Mouse (Mus musculus): ENCODE results near the gene Cdh24. TPM values are rescaled to one million over a fixed set of nuclear protein-coding genes. Genes with fewer than 3 reads are reported as not detected.

Gene Cdh24
- polyA plus RNA-seq, 1 experiment from 2014 or later: 7.0 TPM

- TF ChIP-seq CTCF (IDR thresholded peaks at IDR 0.05): no peak
- no peak for ATAC-seq
- in situ Hi-C loops (cut with MboI; ENCODE audit: low pct_unique_long_range_greater_than_20kb): no loop called here
- no peaks in the 10 kb centered on the region for H3K27me3 ChIP-seq
- POLR2A ChIA-PET: interaction anchor here (0.7 kb wide), 1 partner anchor 9 kb away, joined by 3 read pairs; no protein-coding TSS in a partner anchor
- no peak for DNase-seq (ENCODE audit: low read depth, low spot score)
- CTCF ChIA-PET: interaction anchor here (0.7 to 2.6 kb wide), 6 partner anchors 11 to 25 kb away, joined by 3 to 13 read pairs (median 3); no protein-coding TSS in a partner anchor
Observed at GRCm38 (mm10) chr14:54594631-54595414, 46.3 kb downstream of the Cdh24 start.

- ATAC-seq (no peak), DNase-seq (ENCODE audit: low read depth, low spot score) (no peak)
- no peaks in the 10 kb centered on the region for H3K27me3 ChIP-seq
- in situ Hi-C loops (cut with MboI; ENCODE audit: low pct_unique_long_range_greater_than_20kb): no loop called here
- no peak for TF ChIP-seq CTCF (IDR thresholded peaks at IDR 0.05)
- CTCF ChIA-PET: interaction anchor here (1.0 to 1.8 kb wide), 3 partner anchors 14 to 24 kb away, joined by 3 to 5 read pairs (median 3); no protein-coding TSS in a partner anchor
- POLR2A ChIA-PET: interaction anchor here (0.7 kb wide), 1 partner anchor 20 kb away, joined by 4 read pairs; no protein-coding TSS in a partner anchor
Observed at GRCm38 (mm10) chr14:54594055-54594454, 47.1 kb downstream of the Cdh24 start.

- CTCF ChIA-PET: interaction anchor here (1.2 to 1.5 kb wide), 2 partner anchors 9 to 13 kb away, joined by 3 read pairs; partner anchors contain the start of gene 4931414P19Rik
- ATAC-seq: no peak
- DNase-seq (ENCODE audit: low read depth, low spot score): no peak
- no peak for TF ChIP-seq CTCF (IDR thresholded peaks at IDR 0.05)
- POLR2A ChIA-PET: interaction anchor here (0.6 kb wide), 1 partner anchor 382 kb away, joined by 3 read pairs; no protein-coding TSS in a partner anchor
- H3K27me3 ChIP-seq: no peaks in the 10 kb centered on the region
- in situ Hi-C loops (cut with MboI; ENCODE audit: low pct_unique_long_range_greater_than_20kb): no loop called here
Observed at GRCm38 (mm10) chr14:54592319-54592934, 48.7 kb downstream of the Cdh24 start.

GRCm38 (mm10) chr14:54591056-54591455 lies 50.1 kb downstream of the Cdh24 start:
- in situ Hi-C loops (cut with MboI; ENCODE audit: low pct_unique_long_range_greater_than_20kb): no loop called here
- no peaks in the 10 kb centered on the region for H3K27me3 ChIP-seq
- ChIA-PET CTCF (no interaction called here), POLR2A (interaction anchor here (1.5 kb wide), 1 partner anchor 26 kb away, joined by 3 read pairs; no protein-coding TSS in a partner anchor)
- DNase-seq (ENCODE audit: low read depth, low spot score) (no peak), ATAC-seq (no peak)
- no peak for TF ChIP-seq CTCF (IDR thresholded peaks at IDR 0.05)

- DNase-seq (ENCODE audit: low read depth, low spot score): no peak
- ChIA-PET POLR2A (interaction anchor here (0.7 kb wide), 1 partner anchor 10 kb away, joined by 3 read pairs; no protein-coding TSS in a partner anchor), CTCF (interaction anchor here (0.6 to 4.5 kb wide), 15 partner anchors 9 to 69 kb away, joined by 3 to 23 read pairs (median 3); no protein-coding TSS in a partner anchor)
- in situ Hi-C loops (cut with MboI; ENCODE audit: low pct_unique_long_range_greater_than_20kb): loop anchor here (5.0 kb wide), 1 partner anchor 53 kb away; no protein-coding TSS in a partner anchor
- H3K27me3 ChIP-seq: no peaks in the 10 kb centered on the region
- ATAC-seq: no peak
- no peak for TF ChIP-seq CTCF (IDR thresholded peaks at IDR 0.05)
Observed at GRCm38 (mm10) chr14:54583681-54584338, 57.4 kb downstream of the Cdh24 start.

- DNase-seq (ENCODE audit: low read depth, low spot score) (no peak), ATAC-seq (no peak)
- ChIA-PET POLR2A (no interaction called here), CTCF (interaction anchor here (1.4 to 4.5 kb wide), 5 partner anchors 10 to 62 kb away, joined by 3 to 23 read pairs (median 10); no protein-coding TSS in a partner anchor)
- in situ Hi-C loops (cut with MboI; ENCODE audit: low pct_unique_long_range_greater_than_20kb): loop anchor here (5.0 kb wide), 1 partner anchor 55 kb away; no protein-coding TSS in a partner anchor
- TF ChIP-seq CTCF (IDR thresholded peaks at IDR 0.05): no peak
- no peaks in the 10 kb centered on the region for H3K27me3 ChIP-seq
Observed at GRCm38 (mm10) chr14:54582536-54582935, 58.6 kb downstream of the Cdh24 start.

Other genes with a start within 250 kb of the Cdh24 start
- 8.2 TPM for gene Slc7a7, start 223.6 kb downstream of the Cdh24 start, polyA plus RNA-seq (2021)
- gene Mrpl52, start 214.5 kb downstream of the Cdh24 start, polyA plus RNA-seq (2021): 222 TPM
- gene Mmp14, start 209.8 kb downstream of the Cdh24 start, polyA plus RNA-seq (2021): 35.9 TPM
- gene Lrp10, start 177.2 kb downstream of the Cdh24 start, polyA plus RNA-seq (2021): 185 TPM
- gene Rem2, start 165.3 kb downstream of the Cdh24 start, polyA plus RNA-seq (2021): 0.27 TPM
- 57.4 TPM for gene Prmt5, start 123.8 kb downstream of the Cdh24 start, polyA plus RNA-seq (2021)
- gene Haus4, start 86.7 kb downstream of the Cdh24 start, polyA plus RNA-seq (2021): 23.3 TPM
- 91.9 TPM for gene Ajuba, start 63.8 kb downstream of the Cdh24 start, polyA plus RNA-seq (2021)
- gene 4931414P19Rik, start 35.4 kb downstream of the Cdh24 start, polyA plus RNA-seq (2021): 12.2 TPM
- 335 TPM for gene Psmb5, start 23.3 kb downstream of the Cdh24 start, polyA plus RNA-seq (2021)
- gene Psmb11, start 19.9 kb downstream of the Cdh24 start, polyA plus RNA-seq (2021): 0.01 TPM
- gene Gm17606, start 412 bp downstream of the Cdh24 start, polyA plus RNA-seq (2021): not detected
- 69.8 TPM for gene 1700123O20Rik, start 44.9 kb upstream of the Cdh24 start, polyA plus RNA-seq (2021)
- 215 TPM for gene Acin1, start 45.6 kb upstream of the Cdh24 start, polyA plus RNA-seq (2021)
- 0.03 TPM for gene Gm29776, start 57.5 kb upstream of the Cdh24 start, polyA plus RNA-seq (2021)
- not detected for gene Cebpe, start 70.8 kb upstream of the Cdh24 start, polyA plus RNA-seq (2021)
- 0.04 TPM for gene Slc7a8, start 140.6 kb upstream of the Cdh24 start, polyA plus RNA-seq (2021)
- gene Rnf212b, start 172.8 kb upstream of the Cdh24 start, polyA plus RNA-seq (2021): not detected
- gene Homez, start 229.6 kb upstream of the Cdh24 start, polyA plus RNA-seq (2021): 14.5 TPM
- gene Ppp1r3e, start 236.2 kb upstream of the Cdh24 start, polyA plus RNA-seq (2021): 4.4 TPM
- 37.7 TPM for gene Bcl2l2, start 242.0 kb upstream of the Cdh24 start, polyA plus RNA-seq (2021)
- 1.2 TPM for gene Gm20521, start 242.1 kb upstream of the Cdh24 start, polyA plus RNA-seq (2021)

Data from Patski (cell line).